Mouse (Mus musculus) MEL (cell line): ENCODE measurements around the gene Zdhhc4. TPM values are rescaled to one million over a fixed set of nuclear protein-coding genes. Genes with fewer than 3 reads are reported as not detected.

Experiments
- DNase-seq: peaks from one replicate; pipeline ENCODE4 v3.0.0; 2011; ENCODE audit warnings: low read depth, low spot score
- H3K27ac ChIP-seq: 2 replicates; pipeline ENCODE4 v1.5.1; 2012; ENCODE audit warnings: low read depth, mild to moderate bottlenecking, control low read depth, low read length, moderate library complexity; ENCODE audit not compliant: control insufficient read depth
- H3K27me3 ChIP-seq, 2 experiments: fragments of 150-350 bp in 1 of 2; sonication (generic) in 1 of 2; 2 replicates each; pipeline ENCODE4 v1.6.1; 2012; ENCODE audit warnings: low read length in 2 of 2, mild to moderate bottlenecking in 2 of 2, improper control_type of control experiment in 1 of 2, moderate library complexity in 1 of 2; ENCODE audit not compliant: insufficient read depth in 2 of 2, control insufficient read depth in 1 of 2
- H3K36me3 ChIP-seq, 2 experiments: 2 replicates each; pipeline ENCODE4 v1.6.1; 2012 to 2014; ENCODE audit warnings: low read length in 2 of 2, improper control_type of control experiment in 1 of 2, inconsistent platforms in 1 of 2, mild to moderate bottlenecking in 1 of 2; ENCODE audit not compliant: insufficient read depth in 2 of 2, control insufficient read depth in 1 of 2
- H3K4me1 ChIP-seq, 2 experiments: fragments of 150-350 bp in 1 of 2; sonication (generic) in 1 of 2; 2 replicates each; pipeline ENCODE4 v1.6.1; 2012; ENCODE audit warnings: low read length in 2 of 2, improper control_type of control experiment in 1 of 2, mild to moderate bottlenecking in 1 of 2; ENCODE audit not compliant: insufficient read depth in 2 of 2, control insufficient read depth in 1 of 2
- H3K4me3 ChIP-seq, 2 experiments: fragments of 150-350 bp in 1 of 2; sonication (generic) in 1 of 2; 2 replicates each; pipeline ENCODE4 v1.5.1; 2012; ENCODE audit warnings: low read depth in 2 of 2, low read length in 2 of 2, mild to moderate bottlenecking in 2 of 2, moderate library complexity in 2 of 2, control low read depth in 1 of 2, improper control_type of control experiment in 1 of 2; ENCODE audit not compliant: control insufficient read depth in 1 of 2, insufficient read depth in 1 of 2
- H3K79me2 ChIP-seq: 2 replicates; pipeline ENCODE4 v1.6.1; 2012; ENCODE audit warnings: mild to moderate bottlenecking, low read length, moderate library complexity; ENCODE audit not compliant: control insufficient read depth, poor library complexity, insufficient read depth
- H3K9ac ChIP-seq: 2 replicates; pipeline ENCODE4 v1.6.1; 2012; ENCODE audit warnings: low read depth, mild to moderate bottlenecking, control low read depth, low read length, moderate library complexity; ENCODE audit not compliant: control insufficient read depth, poor library complexity, severe bottlenecking
- H3K9me3 ChIP-seq: fragments of 150-350 bp; sonication (generic); replicated peaks from 2 replicates; pipeline ENCODE4 v1.6.1; 2012; ENCODE audit warnings: mild to moderate bottlenecking, low read length, improper control_type of control experiment, moderate library complexity; ENCODE audit not compliant: insufficient read depth
- CHD1 ChIP-seq: IDR thresholded peaks from 2 replicates; pipeline ENCODE4 v1.6.1; 2012; ENCODE audit warnings: low read depth, mild to moderate bottlenecking, inconsistent platforms, low read length, improper control_type of control experiment
- CHD2 ChIP-seq: IDR thresholded peaks from 2 replicates; pipeline ENCODE4 v1.6.1; 2011; ENCODE audit warnings: low read length, improper control_type of control experiment
- CTCF ChIP-seq, 3 experiments: IDR thresholded peaks in 2 of 3; conservative IDR thresholded peaks in 1 of 3; 2 replicates each; pipeline ENCODE4 v1.5.1; 2011 to 2012; ENCODE audit warnings: low read length in 3 of 3, low read depth in 2 of 3, mild to moderate bottlenecking in 2 of 3, improper control_type of control experiment in 1 of 3, inconsistent platforms in 1 of 3, mixed read lengths in 1 of 3, moderate library complexity in 1 of 3; ENCODE audit not compliant: control insufficient read depth in 1 of 3, insufficient read depth in 1 of 3, poor library complexity in 1 of 3, severe bottlenecking in 1 of 3
- E2F4 ChIP-seq: IDR thresholded peaks from 2 replicates; pipeline ENCODE4 v1.6.1; 2011; ENCODE audit warnings: low read depth, low read length, improper control_type of control experiment, borderline replicate concordance
- EP300 ChIP-seq, 2 experiments: IDR thresholded peaks; 2 replicates each; pipeline ENCODE4 v1.6.1; 2011; ENCODE audit warnings: improper control_type of control experiment in 2 of 2, low read length in 2 of 2, low read depth in 1 of 2, mild to moderate bottlenecking in 1 of 2
- ETS1 ChIP-seq: IDR thresholded peaks from 2 replicates; pipeline ENCODE4 v1.6.1; 2012; ENCODE audit warnings: low read depth, mild to moderate bottlenecking, inconsistent platforms, low read length, improper control_type of control experiment, moderate library complexity
- GABPA ChIP-seq: IDR thresholded peaks from 2 replicates; pipeline ENCODE4 v1.6.1; 2012; ENCODE audit warnings: low read depth, mild to moderate bottlenecking, inconsistent platforms, low read length, improper control_type of control experiment, moderate library complexity
- KAT2A ChIP-seq: conservative IDR thresholded peaks from 2 replicates; pipeline ENCODE4 v1.6.1; 2012; ENCODE audit warnings: low read depth, low read length, improper control_type of control experiment, inconsistent platforms
- MAX ChIP-seq: IDR thresholded peaks from 2 replicates; pipeline ENCODE4 v1.6.1; 2011; ENCODE audit warnings: low read length, improper control_type of control experiment
- MAZ ChIP-seq: IDR thresholded peaks from 2 replicates; pipeline ENCODE4 v1.6.1; 2012; ENCODE audit warnings: low read depth, mild to moderate bottlenecking, inconsistent platforms, low read length, improper control_type of control experiment
- MEF2A ChIP-seq: IDR thresholded peaks from 2 replicates; pipeline ENCODE4 v1.6.1; 2014; ENCODE audit warnings: low read depth, mild to moderate bottlenecking, inconsistent platforms, low read length, improper control_type of control experiment; ENCODE audit not compliant: poor library complexity, insufficient replicate concordance, severe bottlenecking; ENCODE audit errors: extremely low read depth
- MYC ChIP-seq: IDR thresholded peaks from 2 replicates; pipeline ENCODE4 v1.6.1; 2011; ENCODE audit warnings: low read depth, mild to moderate bottlenecking, low read length, improper control_type of control experiment, moderate library complexity
- NELFE ChIP-seq: IDR thresholded peaks from 2 replicates; pipeline ENCODE4 v1.6.1; 2011; ENCODE audit warnings: low read depth, low read length, improper control_type of control experiment
- NRF1 ChIP-seq: IDR thresholded peaks from 2 replicates; pipeline ENCODE4 v1.6.1; 2014; ENCODE audit warnings: low read depth, mild to moderate bottlenecking, inconsistent platforms, low read length, improper control_type of control experiment, moderate library complexity; ENCODE audit not compliant: poor library complexity, insufficient read depth, severe bottlenecking
- POLR2A ChIP-seq, 2 experiments: IDR thresholded peaks; 2 replicates each; pipeline ENCODE4 v1.6.1; 2011 to 2012; ENCODE audit warnings: low read length in 2 of 2, mild to moderate bottlenecking in 2 of 2, control low read depth in 1 of 2, improper control_type of control experiment in 1 of 2, low read depth in 1 of 2, moderate library complexity in 1 of 2; ENCODE audit not compliant: control insufficient read depth in 1 of 2, insufficient read depth in 1 of 2, poor library complexity in 1 of 2
- POLR2AphosphoS2 ChIP-seq: IDR thresholded peaks from 2 replicates; pipeline ENCODE4 v1.6.1; 2011; ENCODE audit warnings: low read length, improper control_type of control experiment
- POLR2AphosphoS5 ChIP-seq: IDR thresholded peaks from 2 replicates; pipeline ENCODE4 v1.6.1; 2012; ENCODE audit warnings: low read depth, borderline replicate concordance, mild to moderate bottlenecking, inconsistent platforms, low read length, moderate library complexity, mixed read lengths
- RAD21 ChIP-seq: IDR thresholded peaks from 2 replicates; pipeline ENCODE4 v1.6.1; 2011; ENCODE audit warnings: mild to moderate bottlenecking, low read depth, low read length, improper control_type of control experiment
- RCOR1 ChIP-seq: IDR thresholded peaks from 2 replicates; pipeline ENCODE4 v1.6.1; 2012; ENCODE audit warnings: low read depth, mild to moderate bottlenecking, inconsistent platforms, low read length, improper control_type of control experiment
- SIN3A ChIP-seq: IDR thresholded peaks from 2 replicates; pipeline ENCODE4 v1.6.1; 2012; ENCODE audit warnings: low read length, improper control_type of control experiment, inconsistent platforms
- SMC3 ChIP-seq: IDR thresholded peaks from 2 replicates; pipeline ENCODE4 v1.6.1; 2011; ENCODE audit warnings: low read depth, low read length, improper control_type of control experiment
- TBP ChIP-seq: IDR thresholded peaks from 2 replicates; pipeline ENCODE4 v1.8.0; 2011; ENCODE audit warnings: low read depth, low read length, improper control_type of control experiment
- USF1 ChIP-seq: IDR thresholded peaks from 2 replicates; pipeline ENCODE4 v1.6.1; 2014; ENCODE audit warnings: low read depth, mild to moderate bottlenecking, inconsistent platforms, low read length, improper control_type of control experiment, moderate library complexity
- USF2 ChIP-seq, 2 experiments: IDR thresholded peaks; 2 replicates each; pipeline ENCODE4 v1.6.1; 2011 to 2012; ENCODE audit warnings: improper control_type of control experiment in 2 of 2, low read length in 2 of 2, borderline replicate concordance in 1 of 2, inconsistent platforms in 1 of 2, low read depth in 1 of 2, mild to moderate bottlenecking in 1 of 2; ENCODE audit not compliant: insufficient read depth in 1 of 2
- ZC3H11A ChIP-seq: IDR thresholded peaks from 2 replicates; pipeline ENCODE4 v1.6.1; 2012; ENCODE audit warnings: low read depth, mild to moderate bottlenecking, inconsistent platforms, low read length, improper control_type of control experiment
- ZMIZ1 ChIP-seq: IDR thresholded peaks from 2 replicates; pipeline ENCODE4 v1.6.1; 2012; ENCODE audit warnings: low read depth, mild to moderate bottlenecking, inconsistent platforms, low read length, improper control_type of control experiment, moderate library complexity
- polyA plus RNA-seq, 2 experiments: library from polyadenylated mRNA; stranded (reverse) in 1 of 2; unstranded in 1 of 2; fragments of >175 nt in 1 of 2; fragments of >200 nt in 1 of 2; gene quantifications; 2 replicates each; pipeline versions ENCODE4 v1.2.1 to v1.2.4; 2012; ENCODE audit warnings: low replicate concordance in 2 of 2, low read depth in 1 of 2; ENCODE audit not compliant: insufficient read length in 2 of 2, insufficient read depth in 1 of 2, missing spikeins in 1 of 2
- total RNA-seq: library from RNA; depleted of rRNA; stranded (reverse); fragments of 300-350 nt; gene quantifications from 2 replicates; pipeline ENCODE4 v1.2.3, GENCODE M21; 2012

Gene Zdhhc4
- total and polyA plus RNA-seq, 3 experiments, result 17.6 to 62.1 TPM; not detected in 1

- no peak overlapping the region for H3K27ac ChIP-seq
- H3K79me2 ChIP-seq, result no peaks in the 10 kb centered on the region
- no peak overlapping the region for H3K9ac ChIP-seq
- TF ChIP-seq E2F4 (no peak), MYC (no peak), TBP (no peak), NRF1 (no peak), POLR2A (IDR thresholded peaks at IDR 0.05; ENCODE audit: control insufficient read depth in 1 of 2, insufficient read depth in 1 of 2, low read depth in 1 of 2, low read length in 2 of 2, poor library complexity in 1 of 2) (no peak), USF1 (no peak), SMC3 (no peak), USF2 (IDR thresholded peaks at IDR 0.05; ENCODE audit: borderline replicate concordance in 1 of 2, insufficient read depth in 1 of 2, low read depth in 1 of 2, low read length in 2 of 2) (no peak), MAZ (no peak), NELFE (no peak), ZMIZ1 (no peak), CHD2 (no peak), ETS1 (no peak), EP300 (IDR thresholded peaks at IDR 0.05; ENCODE audit: low read depth in 1 of 2, low read length in 2 of 2) (no peak), ZC3H11A (no peak), GABPA (no peak), POLR2AphosphoS2 (no peak), POLR2AphosphoS5 (no peak)
- H3K4me1 ChIP-seq, result peaks cover 0 to 3% of the 10 kb centered on the region in 2 experiments; a peak in 1 of 4 replicates
- no peaks in the 10 kb centered on the region for H3K27me3 ChIP-seq
- no peak for DNase-seq
- H3K4me3 ChIP-seq, result no peak overlapping the region
- peaks cover 0 to 4% of the 10 kb centered on the region in 2 experiments; a peak in 2 of 4 replicates for H3K36me3 ChIP-seq
- H3K9me3 ChIP-seq, result no peaks in the 10 kb centered on the region
Measured at GRCm38 (mm10) chr5:143361428-143361827, 32.4 kb upstream of the Zdhhc4 start.

- TF ChIP-seq KAT2A, result no peak
- TF ChIP-seq SMC3, result peak; percentile 52
- TF ChIP-seq RCOR1, result no peak
- TF ChIP-seq EP300 (IDR thresholded peaks at IDR 0.05; ENCODE audit: low read depth in 1 of 2, low read length in 2 of 2), result no peak
- TF ChIP-seq USF2 (IDR thresholded peaks at IDR 0.05; ENCODE audit: borderline replicate concordance in 1 of 2, insufficient read depth in 1 of 2, low read depth in 1 of 2, low read length in 2 of 2), result no peak
- TF ChIP-seq E2F4, result no peak
- peak; percentile 46 for TF ChIP-seq RAD21
- TF ChIP-seq CHD1, result no peak
- TF ChIP-seq MAX, result no peak
- peak; percentile 61 to 80 (median 67) for TF ChIP-seq CTCF (IDR thresholded peaks at IDR 0.05 in 2 of 3, conservative IDR thresholded peaks at IDR 0.05 in 1 of 3; ENCODE audit: control insufficient read depth in 1 of 3, insufficient read depth in 1 of 3, low read depth in 2 of 3, low read length in 3 of 3, poor library complexity in 1 of 3, severe bottlenecking in 1 of 3)
- no peak for TF ChIP-seq ZMIZ1
- TF ChIP-seq MEF2A, result no peak
- no peak for TF ChIP-seq GABPA
- TF ChIP-seq SIN3A, result no peak
- H3K4me3 ChIP-seq, result no peak overlapping the region
- H3K4me1 ChIP-seq, result no peaks in the 10 kb centered on the region
- no peaks in the 10 kb centered on the region for H3K79me2 ChIP-seq
- peak; percentile 59 for DNase-seq
- H3K36me3 ChIP-seq, result no peaks in the 10 kb centered on the region
- H3K9me3 ChIP-seq, result no peaks in the 10 kb centered on the region
- H3K27ac ChIP-seq, result no peak overlapping the region
- no peak overlapping the region for H3K9ac ChIP-seq
- H3K27me3 ChIP-seq, result no peaks in the 10 kb centered on the region
Measured at GRCm38 (mm10) chr5:143360000-143360399, 30.9 kb upstream of the Zdhhc4 start.
